Mouse (Mus musculus) layer of hippocampus, postnatal 36 days (tissue): Measurements from ENCODE around the gene Vgll4. TPM values are rescaled to one million over a fixed set of nuclear protein-coding genes. Genes with fewer than 3 reads are reported as not detected.

Source experiments
- DNase-seq, 2 experiments: peaks; one replicate each; pipeline ENCODE4 v3.0.0; 2022
- total RNA-seq, 2 experiments: library from RNA; stranded (reverse); gene quantifications; 2 replicates each; pipeline ENCODE4 v1.2.3; 2021

Gene Vgll4
- total RNA-seq, 2 experiments from 2014 or later: 43.2 to 48.8 TPM

DNA sequence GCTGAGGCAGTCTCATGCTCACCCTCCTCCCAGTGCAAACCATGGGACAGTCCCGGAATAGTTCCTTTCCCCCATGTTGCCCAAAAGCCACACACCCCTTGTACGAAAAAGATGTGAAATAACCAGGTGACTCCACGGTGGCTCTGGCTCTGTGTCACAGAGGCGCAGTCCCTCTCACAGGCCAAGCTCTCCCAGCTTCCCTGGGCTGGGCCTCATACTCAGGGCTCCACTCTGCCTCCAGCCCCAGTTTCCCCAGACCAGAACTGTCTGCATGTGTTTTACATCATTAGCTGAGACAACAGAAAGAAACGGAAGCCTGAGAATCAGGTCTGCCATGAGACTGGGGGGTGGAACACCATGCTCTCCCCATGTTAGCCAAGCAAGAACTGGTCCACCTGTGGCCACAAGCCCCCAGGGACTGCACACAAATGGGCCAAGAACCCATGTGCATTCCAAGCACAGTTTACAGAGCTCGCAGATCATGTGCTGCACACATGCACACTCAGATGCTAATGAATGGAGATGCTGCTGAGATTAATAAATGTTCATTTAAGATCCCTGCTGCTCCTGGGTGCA is 100.2 kb downstream of the Vgll4 start:
- DNase-seq: no peak

DNA sequence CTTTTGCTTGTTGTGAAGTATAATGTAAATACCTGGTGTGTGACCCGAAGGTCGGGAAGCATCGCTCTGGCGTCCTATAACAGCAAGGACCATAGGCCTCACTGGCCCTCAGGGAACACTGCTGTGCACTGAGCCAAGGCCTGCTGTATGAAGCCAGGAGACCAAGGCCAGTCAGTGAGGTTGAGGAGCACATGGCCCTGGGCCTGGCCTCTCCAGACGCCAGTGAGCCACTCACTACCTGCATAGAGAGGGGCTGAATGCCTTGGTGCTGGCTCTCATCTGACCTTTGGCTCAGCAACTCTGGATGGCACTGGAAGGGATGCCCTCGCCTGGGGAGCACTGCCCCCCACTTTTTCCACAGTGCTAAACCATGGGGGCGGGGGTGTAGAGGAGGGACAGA is 101.1 kb downstream of the Vgll4 start:
- DNase-seq: no peak

DNA sequence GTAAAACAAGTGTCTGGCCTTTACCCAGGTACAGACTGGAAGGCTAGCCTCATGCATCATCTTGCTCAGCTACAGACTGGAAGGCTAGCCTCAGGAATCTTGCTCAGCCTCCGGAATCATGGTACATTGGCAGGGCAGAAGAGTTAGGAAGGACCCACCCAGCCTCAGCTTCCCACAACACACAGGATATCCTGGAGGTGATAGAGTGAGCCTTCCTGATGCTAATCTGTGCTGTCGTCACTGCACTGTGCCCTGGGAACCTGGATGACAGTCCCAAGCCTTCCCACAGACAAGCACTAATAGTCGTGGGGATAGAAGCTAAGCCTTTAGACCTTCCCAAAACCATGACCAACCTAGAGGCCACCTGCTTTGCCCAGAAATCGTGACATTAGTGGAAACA is 103.2 kb downstream of the Vgll4 start:
- no peak for DNase-seq

DNA sequence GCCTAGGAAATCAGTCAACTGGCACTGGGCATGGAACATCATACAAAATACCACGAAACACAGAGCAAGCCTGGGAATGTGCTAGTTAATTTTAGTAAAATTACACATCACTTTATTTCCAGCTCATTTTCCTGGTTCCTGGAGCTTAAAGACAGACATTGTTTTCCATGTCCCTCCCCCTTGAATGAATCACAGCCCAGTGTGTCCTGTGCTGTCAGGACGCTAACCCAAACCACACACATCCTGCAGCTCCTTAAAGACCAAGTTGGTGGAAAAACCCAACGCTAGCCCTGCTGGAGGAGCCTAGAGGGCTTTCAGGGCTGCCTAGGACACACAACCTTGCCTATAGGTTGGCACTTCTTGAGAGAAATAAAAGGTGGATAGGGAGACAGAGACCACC is 103.7 kb downstream of the Vgll4 start:
- no peak for DNase-seq

DNA sequence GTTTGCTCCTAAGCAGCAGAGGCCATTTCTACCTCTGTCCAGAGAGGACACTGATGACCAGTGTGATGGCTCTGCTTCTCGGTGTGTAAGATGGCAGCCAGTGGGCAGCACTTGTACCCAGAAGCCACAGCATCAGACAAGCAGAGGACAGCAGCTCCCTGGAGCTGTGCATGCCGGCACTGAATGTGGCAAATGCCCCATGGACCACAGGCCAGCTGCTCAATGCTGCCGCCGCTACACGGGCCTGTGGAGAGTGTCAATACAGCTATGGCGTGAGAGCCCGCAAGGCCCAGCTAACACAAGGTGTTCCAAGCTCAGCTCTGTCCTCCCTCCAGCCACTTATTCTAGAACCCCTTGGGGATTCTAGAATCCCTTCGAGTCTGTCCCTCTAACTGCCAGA is 105.4 kb downstream of the Vgll4 start:
- no peak for DNase-seq

DNA sequence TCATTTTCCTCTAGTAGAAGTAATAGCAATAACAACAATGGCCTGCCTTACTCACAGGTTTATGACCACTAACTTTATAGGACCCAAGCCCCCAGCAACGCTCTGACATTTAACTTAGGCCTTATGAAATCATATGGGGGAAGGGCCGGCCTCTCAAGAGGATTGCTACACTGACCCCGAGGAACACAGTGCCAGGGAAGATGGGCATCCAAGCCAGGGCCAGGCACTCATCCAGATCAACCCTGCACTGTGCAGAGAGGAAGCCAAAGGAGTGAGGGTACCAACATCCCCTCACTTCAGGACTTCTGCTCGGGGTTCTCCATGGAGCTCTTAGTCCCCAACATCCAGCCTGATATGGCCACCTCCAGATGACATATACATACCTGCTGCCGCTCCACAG is 106.3 kb downstream of the Vgll4 start:
- DNase-seq: no peak

DNA sequence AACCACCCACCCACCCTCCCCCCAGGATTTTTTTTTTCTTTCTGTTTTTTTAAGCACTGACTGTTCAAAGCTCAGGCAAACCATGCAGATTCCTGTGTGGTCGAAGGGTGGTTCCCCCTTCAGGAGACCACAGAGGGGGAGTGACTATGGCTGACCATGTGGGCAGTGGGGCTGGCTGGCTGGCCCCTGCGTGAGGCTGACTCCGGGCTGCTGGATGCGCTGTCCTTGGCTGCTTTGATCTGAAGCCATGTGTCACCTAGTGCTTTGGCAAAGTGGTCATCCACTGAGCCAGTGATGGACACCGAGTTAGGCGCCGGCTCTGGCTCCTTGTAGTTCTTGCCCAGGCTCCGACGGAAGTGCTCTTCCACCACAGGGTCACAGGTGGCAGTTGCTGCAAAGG is 107.7 kb downstream of the Vgll4 start:
- no peak for DNase-seq

DNA sequence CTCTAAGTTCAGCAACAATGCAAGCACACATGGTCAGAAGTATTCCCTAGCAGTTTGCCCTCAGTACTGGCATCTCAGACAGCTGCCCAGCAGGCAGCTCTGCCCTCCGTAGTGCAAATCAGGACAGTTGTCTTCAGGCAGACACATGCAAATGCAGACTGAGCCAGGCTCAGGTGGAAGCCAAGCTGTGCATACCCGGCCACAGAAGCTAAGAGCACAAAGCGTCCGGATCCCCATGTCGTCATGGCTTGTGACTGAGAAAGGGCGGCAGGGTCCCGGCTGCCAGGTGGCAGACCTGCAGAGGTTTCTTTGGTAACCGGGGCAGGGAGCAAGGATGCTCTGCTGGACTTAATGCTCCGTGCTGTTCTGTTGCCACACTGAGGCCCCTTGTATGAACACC is 108.2 kb downstream of the Vgll4 start:
- no peak for DNase-seq

DNA sequence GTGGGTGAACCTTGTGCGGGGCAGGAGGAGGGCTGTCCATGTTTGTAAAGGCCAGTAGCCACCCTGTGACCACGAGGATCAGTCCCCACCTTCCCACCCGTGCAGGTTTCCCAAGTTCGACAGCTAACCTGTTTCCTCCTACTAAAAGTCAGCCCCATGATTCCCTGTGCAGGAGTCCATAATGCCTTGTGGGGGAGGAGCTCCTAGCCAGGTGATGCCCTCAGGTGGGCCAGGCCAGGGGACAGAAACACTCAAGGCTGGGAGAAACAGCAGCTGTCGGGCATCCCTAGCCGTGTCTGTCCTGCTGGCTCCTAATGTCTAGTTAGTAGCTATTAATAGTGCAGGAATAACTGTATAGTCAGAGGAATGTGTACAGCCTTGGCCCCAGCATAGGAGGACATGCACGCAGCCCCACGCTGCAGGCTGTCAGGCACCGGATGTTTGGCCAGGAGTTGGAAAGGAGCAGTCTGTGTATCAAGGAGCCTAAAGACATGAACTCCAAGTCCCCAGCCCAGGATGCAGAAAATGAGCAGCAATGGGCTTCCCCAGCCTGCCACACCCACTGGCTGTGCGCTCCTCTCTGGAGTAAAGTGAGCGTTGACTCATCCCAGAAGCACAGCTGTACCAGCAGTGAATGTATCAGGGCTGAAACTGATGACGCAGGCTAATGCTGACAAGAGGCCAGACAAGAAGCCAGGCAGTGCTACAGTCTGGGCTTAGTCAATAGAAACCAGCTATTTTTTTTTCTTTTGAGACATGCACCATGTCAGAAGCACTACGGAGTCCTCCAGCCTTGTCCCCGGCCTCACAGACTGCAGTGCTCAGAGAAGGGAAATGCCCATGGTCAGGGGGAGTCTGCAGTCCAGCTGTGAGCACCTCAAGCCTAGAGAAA is 108.9 kb downstream of the Vgll4 start:
- DNase-seq: no peak

DNA sequence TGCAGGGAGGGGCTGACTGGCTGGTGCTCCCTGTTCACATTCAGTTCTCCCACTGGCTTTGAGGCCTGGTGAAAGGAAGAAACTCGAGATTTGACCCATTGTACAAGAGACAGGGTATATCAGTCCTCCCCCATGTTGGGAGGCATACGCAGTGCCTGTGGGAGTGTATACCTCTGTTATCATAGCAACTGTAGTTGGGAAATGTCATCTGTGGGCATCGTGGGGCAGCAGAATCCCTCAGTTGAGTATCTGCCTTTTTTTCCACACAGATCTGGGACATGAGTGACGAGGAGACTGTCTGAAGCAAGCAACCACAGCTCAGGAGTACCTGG is 111.1 kb downstream of the Vgll4 start:
- DNase-seq: no peak

DNA sequence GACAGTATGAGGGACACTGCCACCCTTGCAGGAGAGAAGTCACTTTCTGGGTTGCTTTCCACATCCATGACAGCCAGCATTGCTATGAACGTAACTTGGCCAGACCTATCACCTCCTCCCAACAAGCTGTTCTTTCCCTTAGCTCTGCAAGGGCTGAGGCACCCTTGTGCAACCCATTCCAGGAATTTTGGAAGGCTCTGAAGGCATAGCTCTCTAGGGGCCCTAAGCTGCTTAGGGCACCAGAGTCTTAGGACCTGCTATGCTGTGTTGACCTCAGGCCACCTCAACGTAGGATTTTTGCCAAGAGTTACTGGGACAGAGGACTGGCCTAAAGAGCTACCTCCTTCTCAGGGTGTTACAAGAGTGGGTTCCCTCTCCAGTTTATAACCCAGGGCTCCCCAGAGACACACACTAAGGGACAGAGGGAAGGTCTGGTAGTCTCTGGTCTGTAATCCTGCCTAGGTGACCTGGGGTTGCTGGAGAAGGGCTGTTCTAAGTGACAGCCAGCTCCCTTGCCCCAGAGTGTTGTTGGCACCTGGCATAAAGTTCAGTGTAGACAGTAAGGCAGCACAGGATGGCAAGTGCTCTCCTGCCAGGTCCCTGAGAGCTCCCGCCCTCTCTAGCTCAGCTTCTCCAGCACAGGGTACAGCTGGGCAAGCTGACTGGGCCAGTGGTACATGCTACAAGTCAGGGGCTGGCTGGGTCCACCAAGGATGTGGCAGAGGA is 111.6 kb downstream of the Vgll4 start:
- DNase-seq: no peak

DNA sequence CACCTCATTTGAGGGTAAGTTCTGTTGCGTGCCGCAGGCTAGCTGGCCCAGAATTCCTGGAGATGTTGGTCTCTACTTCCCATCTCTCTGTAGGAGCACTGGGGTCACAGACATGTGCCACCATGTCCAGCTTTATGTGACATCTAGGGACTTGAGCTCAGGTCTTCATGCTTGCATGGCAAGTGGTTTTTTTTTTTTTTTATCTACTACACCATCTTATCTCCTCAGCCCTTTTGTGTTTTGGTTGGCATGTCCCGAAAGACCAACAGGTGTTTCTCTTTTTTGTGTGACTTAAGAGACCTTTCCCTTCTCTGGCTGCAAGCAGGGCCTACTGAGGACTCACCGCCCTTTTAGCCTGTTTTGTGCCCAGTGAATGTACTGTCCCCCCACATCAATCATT is 113.3 kb downstream of the Vgll4 start:
- no peak for DNase-seq

DNA sequence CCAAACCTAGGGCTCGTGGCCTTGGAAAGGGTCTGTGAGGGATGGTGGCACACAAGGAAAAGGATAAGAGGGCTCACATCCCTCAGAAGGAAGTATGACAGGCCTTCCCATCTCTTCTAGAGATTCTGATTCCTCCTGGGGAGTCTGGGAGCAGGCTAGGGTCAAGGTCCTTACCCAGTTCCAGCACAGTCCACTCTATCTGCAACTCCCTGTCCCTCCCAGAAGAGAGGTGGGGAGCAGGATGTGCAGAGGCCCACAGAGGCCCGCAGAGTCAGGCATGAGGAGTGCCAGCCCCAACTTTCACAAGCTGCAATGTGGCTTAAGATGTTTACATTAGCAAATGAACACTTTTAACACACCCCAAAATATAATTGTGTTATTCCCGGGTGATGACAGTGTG is 114.2 kb downstream of the Vgll4 start:
- no peak for DNase-seq

DNA sequence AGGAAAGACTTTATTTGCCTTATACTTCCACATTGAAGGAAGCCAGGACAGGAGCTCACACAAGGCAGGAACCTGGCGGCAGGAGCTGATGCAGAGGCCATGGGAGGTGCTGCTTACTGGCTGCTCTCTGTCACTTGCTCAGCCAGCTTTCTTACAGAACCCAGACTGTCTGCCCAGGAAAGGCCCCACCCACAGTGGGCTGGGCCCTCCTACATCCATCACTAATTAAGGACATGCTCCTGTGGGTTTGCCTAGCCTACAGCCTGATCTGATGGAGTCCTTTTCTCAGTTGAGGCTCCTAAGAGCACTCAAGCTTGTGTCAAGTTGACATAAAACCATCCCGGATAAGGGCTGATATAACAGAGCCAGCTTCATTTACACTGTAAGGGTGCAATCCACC is 115.4 kb downstream of the Vgll4 start:
- no peak for DNase-seq

DNA sequence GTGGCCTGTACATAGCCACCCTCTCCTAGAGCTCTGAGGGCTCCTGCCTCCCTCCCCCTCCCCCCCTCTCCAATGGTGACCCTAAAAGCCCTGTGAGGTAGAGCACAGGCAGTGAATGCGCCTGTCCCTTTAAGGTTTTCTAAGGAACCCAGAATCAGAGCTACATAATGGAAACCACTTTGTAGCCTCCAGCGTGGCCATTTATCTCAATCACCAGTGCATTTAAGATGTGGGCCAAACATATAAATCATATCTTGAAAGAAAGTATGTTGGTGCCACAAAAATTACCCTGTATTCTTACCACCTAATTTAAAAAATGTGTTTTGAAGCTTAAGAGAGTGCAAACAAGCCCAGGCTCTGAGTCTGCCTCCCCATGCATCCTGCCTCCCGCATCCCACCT is 117.1 kb downstream of the Vgll4 start:
- DNase-seq: no peak

DNA sequence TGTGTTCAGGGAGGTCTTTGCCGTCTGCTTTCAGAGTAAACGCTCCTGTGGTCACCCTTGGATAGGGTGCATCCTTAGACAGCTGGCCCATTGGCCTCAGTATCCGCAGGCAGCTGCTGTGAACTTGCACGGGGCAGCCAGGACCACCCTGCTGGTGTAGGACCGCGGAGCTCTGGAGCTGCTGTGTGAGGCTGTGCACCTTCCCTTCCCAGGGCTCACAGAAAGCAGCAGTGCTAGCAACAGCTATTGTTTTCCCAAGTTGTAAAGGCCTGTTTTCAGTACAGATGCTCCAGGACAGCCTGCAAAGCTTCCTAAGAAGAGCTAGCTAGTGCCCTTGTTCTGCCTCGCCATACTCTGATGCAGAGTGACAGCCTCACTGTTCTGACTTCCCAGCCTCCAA is 118.1 kb downstream of the Vgll4 start:
- no peak for DNase-seq

DNA sequence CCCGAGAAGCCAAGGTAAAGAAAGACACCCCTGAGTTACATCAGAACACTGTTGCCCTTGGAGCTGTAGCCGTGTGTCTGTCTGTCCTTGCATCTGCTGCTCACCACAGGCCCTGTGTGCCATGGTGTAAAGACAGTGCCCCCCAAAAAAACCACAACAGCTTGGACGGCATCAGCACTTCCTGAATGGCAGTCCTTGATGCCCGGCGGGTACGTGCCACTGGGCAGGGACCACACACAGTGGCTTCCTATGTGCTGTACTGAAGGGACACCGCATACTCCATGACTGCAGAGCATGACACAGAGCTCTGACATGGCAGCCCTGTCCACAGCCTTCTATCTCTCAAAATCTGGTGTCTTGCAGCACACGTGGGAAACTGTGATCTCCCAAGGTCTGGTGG is 120.0 kb downstream of the Vgll4 start:
- DNase-seq: no peak

DNA sequence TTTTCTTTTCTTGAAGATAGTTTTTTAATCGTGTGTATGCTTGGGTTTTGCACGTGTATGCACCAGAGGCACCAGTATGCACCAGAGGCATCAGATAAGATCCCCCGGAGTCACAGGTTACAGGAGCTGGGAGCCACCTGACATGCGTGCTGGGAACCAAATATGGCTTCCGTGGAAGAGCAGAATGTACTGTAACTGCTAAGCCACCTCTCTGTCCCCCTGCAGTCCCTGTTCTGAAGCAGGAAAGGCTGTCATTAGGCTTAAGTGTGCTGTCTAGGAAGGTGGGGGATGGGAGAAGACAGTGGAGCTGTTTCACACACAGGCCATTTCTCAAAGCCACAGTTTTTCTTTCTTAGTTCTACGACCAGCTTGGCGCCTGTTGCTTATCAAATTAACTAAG is 121.0 kb downstream of the Vgll4 start:
- DNase-seq: no peak

DNA sequence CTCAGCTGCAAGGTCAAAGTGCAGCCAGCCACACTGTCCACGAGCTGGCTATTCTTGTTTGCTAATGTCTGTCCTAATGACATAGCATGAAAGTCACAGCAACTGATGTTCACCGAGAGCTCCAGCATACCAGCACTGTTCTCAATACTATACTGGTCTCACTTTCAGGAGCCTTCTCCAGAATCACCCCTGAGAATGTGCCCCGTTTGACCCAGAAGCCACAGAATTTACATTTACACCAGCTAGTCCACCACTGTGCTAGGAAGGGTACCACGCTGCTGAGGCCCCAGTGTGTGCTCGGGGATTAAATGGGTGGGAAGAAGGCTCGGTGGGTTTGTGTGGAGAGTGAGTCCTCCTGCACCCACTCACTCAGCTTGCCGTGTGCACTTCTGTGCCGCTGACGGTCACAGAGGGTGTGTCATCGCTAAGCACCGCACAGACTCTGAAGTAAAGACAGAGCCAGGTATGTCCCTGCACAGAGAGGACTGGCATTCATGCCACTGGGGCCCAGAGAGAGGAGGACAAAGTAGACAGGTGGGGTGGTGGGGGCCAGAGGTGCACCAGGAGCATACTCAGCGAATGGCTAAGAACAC is 122.1 kb downstream of the Vgll4 start:
- no peak for DNase-seq

DNA sequence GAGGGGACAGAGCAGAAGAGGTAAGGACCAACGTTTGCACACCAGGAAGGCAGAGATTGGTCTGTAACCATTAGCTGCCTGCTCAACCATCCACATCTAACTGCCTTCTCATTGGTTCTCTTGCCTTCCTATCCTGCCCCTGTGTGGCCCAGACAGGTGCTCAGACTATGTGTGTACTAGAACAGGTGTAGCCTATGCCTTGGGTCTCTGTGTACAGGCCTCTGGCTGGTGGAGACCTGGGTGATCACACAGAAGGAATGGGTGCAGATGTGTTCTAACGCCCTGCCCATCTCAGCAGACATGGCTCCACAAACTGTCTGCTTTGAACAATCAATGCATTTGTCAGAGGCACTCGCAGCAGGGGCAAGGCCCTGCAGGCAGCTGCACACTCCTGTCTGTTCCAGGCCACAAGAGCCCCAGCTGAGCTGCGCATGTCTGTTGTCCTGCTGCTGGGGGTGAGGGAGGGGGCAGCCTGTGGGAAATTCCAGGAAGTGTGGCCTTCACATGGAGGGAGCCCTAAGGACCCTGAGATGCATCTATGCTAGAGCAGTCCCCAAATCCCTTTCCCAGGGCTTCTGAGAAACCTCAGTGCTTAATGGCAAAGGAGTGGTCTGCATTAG is 123.5 kb downstream of the Vgll4 start:
- DNase-seq: no peak

DNA sequence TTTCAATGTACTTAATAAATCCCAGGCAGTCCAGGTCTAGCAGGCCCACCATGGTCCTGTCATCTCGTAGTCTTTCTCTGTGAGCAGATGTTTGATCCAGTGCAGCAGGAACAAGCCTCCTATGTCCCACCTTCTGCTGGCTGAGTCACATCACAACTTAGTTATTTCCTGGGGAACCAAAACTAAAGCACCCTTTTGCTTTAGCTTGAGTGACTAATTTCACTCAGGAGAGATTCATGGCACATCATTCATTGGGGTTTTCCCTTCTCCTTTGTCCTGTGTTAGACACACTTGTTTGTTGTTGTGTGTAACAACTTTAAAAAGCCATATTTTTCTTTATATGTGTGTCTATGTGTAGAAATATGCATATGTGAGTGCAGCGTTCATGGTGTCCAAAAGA is 126.9 kb downstream of the Vgll4 start:
- no peak for DNase-seq

DNA sequence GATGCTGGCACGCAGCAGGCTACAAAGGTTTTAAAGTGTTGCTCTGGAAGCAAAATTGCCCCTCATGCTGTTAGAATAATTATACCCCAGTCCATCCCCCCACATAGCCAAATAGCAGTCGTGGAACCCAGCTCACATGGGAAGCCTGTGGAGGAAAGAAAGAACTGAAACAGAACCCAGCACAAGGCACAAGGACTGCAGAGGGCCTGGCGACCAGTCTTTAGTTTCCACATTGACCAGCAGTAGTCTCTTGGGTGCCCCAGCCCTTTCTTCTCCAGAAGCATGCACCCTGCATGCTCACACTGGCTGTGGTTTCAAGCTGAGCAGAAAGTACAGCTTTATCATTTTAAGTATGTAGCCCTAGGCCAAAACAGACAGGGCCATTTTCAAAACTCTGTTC is 127.7 kb downstream of the Vgll4 start:
- DNase-seq: no peak

DNA sequence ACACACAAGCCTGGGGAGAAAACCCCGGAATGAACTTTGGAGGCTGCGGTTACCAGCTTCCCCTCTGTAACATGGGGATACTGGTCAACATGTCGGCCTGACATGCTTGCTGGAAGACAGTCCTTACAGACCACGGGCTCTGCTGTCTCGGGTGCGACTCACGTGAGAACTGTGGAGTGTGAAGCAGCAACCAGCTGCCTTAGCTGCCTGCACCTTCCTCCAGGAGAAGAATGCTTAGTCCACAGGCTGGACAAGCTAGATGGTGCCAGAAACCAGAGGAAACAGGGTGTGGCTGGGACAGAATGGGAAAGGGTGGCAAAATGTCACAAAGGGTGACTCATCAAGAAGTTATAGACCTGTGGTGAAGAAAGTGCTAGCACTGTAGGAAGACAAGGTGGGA is 129.8 kb downstream of the Vgll4 start:
- DNase-seq: no peak
